Mouse (Mus musculus) liver, embryonic 11.5 days (tissue): ENCODE results near the gene 1110008L16Rik. TPM values are rescaled to one million over a fixed set of nuclear protein-coding genes. Genes with fewer than 3 reads are reported as not detected.
"Not testable (repeated sequence)": the region's sequence is repeated elsewhere in the genome, so short reads cannot be mapped to it uniquely, and the experiment has no call there.

ENCODE experiments used
- ATAC-seq: fragments of 200-750 bp; cut with Nextera tagmentation; replicated peaks from 2 replicates; pipeline ENCODE4 v1.8.0; 2017; ENCODE audit warnings: moderate number of reproducible peaks, mild to moderate bottlenecking, moderate TSS enrichment, moderate library complexity; ENCODE audit not compliant: low FRiP score
- DNase-seq: peaks from one replicate; pipeline ENCODE4 v3.0.0-alpha.2; 2017; ENCODE audit warnings: low spot score
- H3K27ac ChIP-seq: fragments of 300-500 bp; sonication (generic); 2 replicates; pipeline ENCODE4 v1.5.1; 2014; ENCODE audit warnings: mild to moderate bottlenecking, low read depth, low read length, control low read depth
- H3K27me3 ChIP-seq: fragments of 300-500 bp; sonication (generic); replicated peaks from 2 replicates; pipeline ENCODE4 v1.6.1; 2014; ENCODE audit warnings: low read length, mixed read lengths; ENCODE audit not compliant: control insufficient read depth, insufficient read depth
- H3K36me3 ChIP-seq: fragments of 300-500 bp; sonication (generic); 2 replicates; pipeline ENCODE4 v1.6.1; 2014; ENCODE audit warnings: mild to moderate bottlenecking, low read length, moderate library complexity, mixed read lengths; ENCODE audit not compliant: control insufficient read depth, insufficient read depth
- H3K4me1 ChIP-seq: fragments of 300-500 bp; sonication (generic); replicated peaks from 2 replicates; pipeline ENCODE4 v1.6.1; 2014; ENCODE audit warnings: low read length, mixed read lengths; ENCODE audit not compliant: control insufficient read depth, insufficient read depth
- H3K4me2 ChIP-seq: fragments of 300-500 bp; sonication (generic); 2 replicates; pipeline ENCODE4 v1.6.1; 2014; ENCODE audit warnings: mild to moderate bottlenecking, control low read depth, moderate library complexity
- H3K4me3 ChIP-seq: fragments of 300-500 bp; sonication (generic); 2 replicates; pipeline ENCODE4 v1.5.1; 2014; ENCODE audit warnings: low read depth, low read length, control low read depth
- H3K9ac ChIP-seq: fragments of 300-500 bp; sonication (generic); 2 replicates; pipeline ENCODE4 v1.6.1; 2014; ENCODE audit warnings: low read depth, low read length, control low read depth
- H3K9me3 ChIP-seq: fragments of 300-500 bp; sonication (generic); 2 replicates; pipeline ENCODE4 v1.6.1; 2016; ENCODE audit warnings: low read length, inconsistent platforms, mixed read lengths; ENCODE audit not compliant: control insufficient read depth
- WGBS: fragments of 180-500 bp; shearing (Covaris S2); extraction: QIAGEN DNeasy Blood & Tissue Kit; methylation state at CpG from one replicate; pipeline ENCODE4 v1.1.7; 2014; 5-methylcytosine and 5-hydroxymethylcytosine counted together
- polyA plus RNA-seq: library from polyadenylated mRNA; unstranded; fragments of >200 nt; fragmentation: Nextera tagmentation; extraction: Ambion mirVana; gene quantifications from 2 replicates; pipeline ENCODE4 v1.2.1, GENCODE M21; 2014

1110008L16Rik gene
- polyA plus RNA-seq, 1 experiment from 2014 or later, result 19.0 TPM

GRCm38 (mm10) chr12:55392120-55392519 is 92.7 kb downstream of the 1110008L16Rik start:
- no peaks in the 10 kb centered on the region for H3K9me3 ChIP-seq
- no peak overlapping the region for H3K4me3 ChIP-seq
- H3K4me1 ChIP-seq, result peaks cover 4% of the 10 kb centered on the region
- no peak overlapping the region for H3K27ac ChIP-seq
- no peak for ATAC-seq
- no peak overlapping the region for H3K9ac ChIP-seq
- H3K27me3 ChIP-seq, result no peaks in the 10 kb centered on the region
- DNase-seq, result no peak
- H3K36me3 ChIP-seq, result no peaks in the 10 kb centered on the region
- H3K4me2 ChIP-seq, result no peak overlapping the region

DNA sequence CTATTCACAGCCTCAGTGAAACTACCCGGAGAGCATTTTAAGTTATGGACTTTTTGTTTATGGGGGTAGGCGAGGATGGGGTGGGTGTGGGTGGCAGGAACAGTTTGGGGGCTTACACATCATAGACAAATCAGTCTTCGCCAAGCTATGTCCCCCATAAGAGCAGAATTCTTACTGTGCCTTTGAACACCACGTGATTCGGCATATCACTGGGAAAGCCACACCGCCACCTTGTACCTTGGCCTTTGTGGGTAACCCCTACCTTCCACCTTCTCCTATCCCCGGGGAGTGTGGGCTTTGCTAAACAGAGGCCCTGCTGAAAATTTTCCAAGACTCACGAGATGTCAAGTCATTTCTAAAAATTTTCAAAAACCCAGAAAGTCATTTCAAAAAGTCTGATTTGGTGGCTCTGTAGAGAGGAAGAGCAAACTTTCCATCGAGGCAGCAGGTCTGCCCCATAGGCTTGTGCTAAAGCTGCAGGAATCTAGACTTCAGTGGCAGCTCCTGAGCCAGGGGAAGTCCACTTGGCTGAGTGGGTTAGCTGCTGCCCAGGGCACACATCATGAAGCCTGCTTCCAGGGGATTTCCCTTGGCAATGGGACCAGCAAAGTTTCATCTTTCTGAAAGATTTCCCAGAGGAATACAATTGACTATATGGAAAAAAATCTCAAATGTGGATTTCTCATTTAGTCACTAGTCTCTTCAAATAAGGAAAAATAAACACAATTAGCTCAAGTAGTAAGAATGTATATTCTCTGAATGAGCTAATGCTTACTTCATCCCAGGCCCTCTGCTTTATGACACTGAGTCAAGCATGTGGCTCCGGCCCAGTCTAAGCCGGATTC is 93.6 kb downstream of the 1110008L16Rik start:
- H3K27ac ChIP-seq, result no peak overlapping the region
- H3K4me1 ChIP-seq, result no peaks in the 10 kb centered on the region; the same call in 1 of the 2 replicates
- ATAC-seq (no peak), DNase-seq (no peak)
- no peaks in the 10 kb centered on the region for H3K27me3 ChIP-seq
- H3K9ac ChIP-seq, result no peak overlapping the region
- no peak overlapping the region for H3K4me3 ChIP-seq
- H3K9me3 ChIP-seq, result no peaks in the 10 kb centered on the region
- 82% methylated on average over 11 of the region's 11 CpGs for WGBS
- no peaks in the 10 kb centered on the region for H3K36me3 ChIP-seq
- no peak overlapping the region for H3K4me2 ChIP-seq

GRCm38 (mm10) chr12:55395601-55396000 is 96.2 kb downstream of the 1110008L16Rik start:
- WGBS, result 90% methylated on average over 14 of the region's 14 CpGs
- not testable (repeated sequence) for H3K4me2 ChIP-seq, ATAC-seq, H3K27ac ChIP-seq, H3K27me3 ChIP-seq, DNase-seq, H3K4me1 ChIP-seq, H3K4me3 ChIP-seq, H3K9me3 ChIP-seq, H3K9ac ChIP-seq, H3K36me3 ChIP-seq

DNA sequence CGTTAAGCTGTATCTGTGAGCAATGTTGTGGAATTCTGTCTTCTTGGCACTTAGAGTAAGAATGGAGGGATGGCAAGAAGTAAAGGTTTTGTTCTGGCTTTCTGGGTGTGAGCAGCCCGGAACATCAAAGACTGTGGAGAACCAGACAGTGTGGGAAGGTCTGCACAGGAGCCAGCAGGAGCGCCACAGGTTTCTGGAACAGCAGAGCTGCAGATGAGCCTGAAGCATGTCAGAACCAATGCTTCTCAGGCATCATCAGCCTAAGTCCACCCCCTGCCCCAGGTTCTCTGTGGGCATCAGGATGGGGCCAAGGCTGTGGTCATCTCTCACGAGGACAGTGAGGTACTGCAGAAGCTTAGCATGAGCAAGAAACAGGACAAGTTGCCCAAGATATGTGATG is 97.2 kb downstream of the 1110008L16Rik start:
- Histone ChIP-seq H3K4me3 (no peak overlapping the region), H3K9ac (no peak overlapping the region), H3K27me3 (no peaks in the 10 kb centered on the region), H3K36me3 (no peaks in the 10 kb centered on the region), H3K4me1 (peaks cover 8% of the 10 kb centered on the region), H3K4me2 (no peak overlapping the region), H3K27ac (no peak overlapping the region), H3K9me3 (no peaks in the 10 kb centered on the region)
- WGBS, result 91% methylated on average over 4 of the region's 4 CpGs
- ATAC-seq, result no peak
- DNase-seq, result no peak

DNA sequence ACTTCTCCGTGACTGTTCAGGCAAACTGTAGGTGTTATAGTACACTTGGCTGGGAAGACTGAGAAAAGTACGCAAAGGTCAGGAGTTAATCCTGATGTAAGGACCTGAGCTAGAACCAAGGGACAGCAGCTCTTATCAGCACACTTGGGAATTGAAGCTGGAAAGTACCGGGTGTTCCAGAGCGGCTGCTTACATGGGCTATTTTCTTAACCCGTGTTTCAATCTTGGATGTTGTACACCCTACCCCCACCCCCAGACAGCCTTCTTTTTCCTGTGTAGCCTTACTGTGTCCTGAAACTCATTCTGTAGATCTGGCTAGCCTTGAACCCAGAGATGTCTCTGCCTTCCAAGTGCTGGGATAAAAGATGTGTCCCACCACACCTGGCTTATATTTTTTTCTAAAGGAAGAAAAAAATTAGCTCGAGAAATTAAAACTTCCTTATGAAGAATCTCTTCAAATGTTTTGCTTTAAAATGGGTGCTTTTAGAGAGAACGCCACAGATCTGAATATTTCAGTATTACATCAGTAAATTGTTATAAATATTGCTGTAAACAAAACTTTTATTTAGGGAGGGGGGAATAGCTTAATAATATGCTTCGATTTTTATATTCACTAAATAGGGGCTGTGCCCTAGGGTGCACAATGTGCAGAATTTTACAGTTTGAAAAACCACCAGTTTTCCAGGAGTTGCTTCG is 98.3 kb downstream of the 1110008L16Rik start:
- Histone ChIP-seq H3K4me1 (peaks cover 8% of the 10 kb centered on the region), H3K36me3 (no peaks in the 10 kb centered on the region), H3K27ac (peak overlapping the region; percentile 79; the same call in 1 of the 2 replicates), H3K9me3 (no peaks in the 10 kb centered on the region), H3K4me3 (peak overlapping the region; percentile 84), H3K27me3 (no peaks in the 10 kb centered on the region), H3K9ac (peak overlapping the region; percentile 86), H3K4me2 (peak overlapping the region; percentile 74)
- 59% methylated on average over 9 of the region's 9 CpGs for WGBS
- DNase-seq (no peak), ATAC-seq (no peak)

DNA sequence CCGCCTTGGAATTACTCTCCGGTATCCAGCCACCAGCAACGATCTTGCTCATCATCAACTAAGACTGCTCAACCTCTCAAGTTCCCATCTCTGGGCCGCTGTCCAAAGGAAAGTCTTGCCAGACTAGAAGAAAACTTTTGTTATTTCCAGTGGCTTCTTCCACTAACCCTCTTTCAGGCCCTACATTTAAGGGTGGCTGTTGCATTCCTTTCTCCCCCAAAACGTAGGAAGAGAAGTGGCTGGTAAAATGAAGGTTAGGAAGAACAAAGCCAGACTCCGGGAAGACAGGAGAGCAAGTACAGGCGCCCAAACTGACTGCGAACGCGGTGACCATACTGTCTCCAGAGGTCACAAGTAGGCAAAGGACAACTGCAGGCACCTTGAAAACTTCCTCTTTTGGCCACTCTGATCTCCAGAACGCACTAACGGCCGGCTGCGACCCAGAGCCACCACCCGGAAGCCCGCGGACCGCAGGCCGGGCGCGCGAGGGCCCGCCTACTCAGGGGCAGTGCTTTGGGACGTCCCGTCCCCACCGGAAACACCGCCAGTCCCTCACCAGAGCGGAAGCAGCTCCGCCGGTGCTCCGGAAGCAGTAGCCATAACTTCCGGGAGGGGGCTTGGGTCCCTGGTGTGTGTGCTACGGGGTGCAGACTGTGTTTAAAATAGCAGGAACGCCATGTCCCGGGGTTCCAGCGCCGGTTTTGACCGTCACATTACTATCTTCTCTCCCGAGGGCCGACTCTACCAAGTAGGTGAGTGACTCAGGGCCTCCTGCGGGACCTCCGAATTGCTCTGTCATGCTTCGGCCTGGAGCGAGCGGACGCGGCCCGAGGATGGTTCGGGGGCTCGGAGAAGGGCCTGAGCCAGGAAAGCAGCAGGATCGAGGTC is 99.1 kb downstream of the 1110008L16Rik start:
- ATAC-seq, result peak; percentile 99
- H3K36me3 ChIP-seq, result peaks cover under 1% of the 10 kb centered on the region; the same call in 1 of the 2 replicates
- H3K4me1 ChIP-seq, result peaks cover 8% of the 10 kb centered on the region
- H3K27me3 ChIP-seq, result no peaks in the 10 kb centered on the region
- H3K27ac ChIP-seq, result peak overlapping the region; percentile 79
- WGBS, result 1% methylated on average over 51 of the region's 51 CpGs
- H3K9ac ChIP-seq, result peak overlapping the region; percentile 86
- H3K4me2 ChIP-seq, result peak overlapping the region; percentile 77
- DNase-seq, result peak; percentile 93
- H3K4me3 ChIP-seq, result peak overlapping the region; percentile 84
- no peaks in the 10 kb centered on the region for H3K9me3 ChIP-seq

GRCm38 (mm10) chr12:55399128-55399677 is 99.8 kb downstream of the 1110008L16Rik start:
- DNase-seq (no peak), ATAC-seq (peak; percentile 37)
- Histone ChIP-seq H3K27ac (peak overlapping the region; percentile 75), H3K4me3 (peak overlapping the region; percentile 84), H3K9me3 (no peaks in the 10 kb centered on the region), H3K27me3 (no peaks in the 10 kb centered on the region), H3K36me3 (peaks cover 4% of the 10 kb centered on the region; the same call in 1 of the 2 replicates), H3K9ac (peak overlapping the region; percentile 86), H3K4me2 (peak overlapping the region; percentile 77), H3K4me1 (peaks cover 8% of the 10 kb centered on the region)
- under 1% methylated on average over 20 of the region's 20 CpGs for WGBS

GRCm38 (mm10) chr12:55407888-55408287 is 108.5 kb downstream of the 1110008L16Rik start:
- H3K27ac ChIP-seq, result no peak overlapping the region
- no peak overlapping the region for H3K9ac ChIP-seq
- H3K27me3 ChIP-seq, result no peaks in the 10 kb centered on the region
- H3K36me3 ChIP-seq, result peaks cover 16% of the 10 kb centered on the region
- no peaks in the 10 kb centered on the region for H3K9me3 ChIP-seq
- no peak overlapping the region for H3K4me3 ChIP-seq
- ATAC-seq, result no peak
- no peak overlapping the region for H3K4me2 ChIP-seq
- no peaks in the 10 kb centered on the region for H3K4me1 ChIP-seq
- WGBS, result 82% methylated on average over 5 of the region's 5 CpGs
- no peak for DNase-seq
